ENCODE assay signal across 8 mouse cellular contexts in the genomic region with DNA sequence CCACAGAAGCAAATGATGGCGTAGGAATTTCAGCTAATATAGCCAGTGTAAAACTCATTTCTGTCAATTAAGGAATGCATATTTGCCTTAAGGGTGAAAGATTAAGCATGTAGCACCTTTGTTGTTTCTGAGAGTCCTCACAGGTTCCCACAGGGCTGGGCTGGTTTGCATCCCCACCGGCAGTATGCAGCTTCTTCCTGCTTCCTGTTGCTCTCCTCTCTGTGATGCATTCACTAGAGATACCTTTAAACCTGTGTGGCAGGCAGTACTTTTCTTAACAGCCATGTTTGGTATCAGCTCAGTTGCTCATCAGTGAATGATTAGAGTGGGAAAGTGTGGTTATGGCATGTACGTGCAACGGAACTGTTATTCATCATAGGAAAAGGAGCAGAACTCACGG.
"Had no signal": no experiment of that assay in that cellular context is flagged by ENCODE, and none has a peak within 500 bp of the region (broad histone marks: within the 10 kb centered on the region; RNA-seq: fewer than 3 reads in every experiment).

No protein-coding gene starts in this region.

- DNase-seq: kidney, adult 2 months; kidney, postnatal 14 days; lung, embryonic 14.5 days; lung, postnatal 10 days; retina, postnatal 1 day; right cerebral cortex, postnatal 14 days had no signal

- ATAC-seq: liver, embryonic 12.5 days; midbrain, embryonic 15.5 days had no signal
